Mouse (Mus musculus) mature B cell (primary cell): ENCODE results near the gene OR5BS1P.
"Not testable (repeated sequence)": the region's sequence is repeated elsewhere in the genome, so short reads cannot be mapped to it uniquely, and the experiment has no call there.

ENCODE experiments used
- in situ Hi-C: fragments of 300-500 bp; cut with MboI; formaldehyde crosslinking; loops from 2 replicates; pipeline ENCODE4 v1.14.3; 2019

The OR5BS1P gene

GRCm38 (mm10) chr15:98506253-98506957, 36.7 kb downstream of the OR5BS1P start:
- in situ Hi-C loops: loop anchor here (10.0 kb wide), 1 partner anchor 108 kb away; the partner anchor contains the start of gene Adcy6

GRCm38 (mm10) chr15:98507321-98507720, 37.6 kb downstream of the OR5BS1P start:
- in situ Hi-C loops: loop anchor here (10.0 kb wide), 1 partner anchor 107 kb away; the partner anchor contains the start of gene Adcy6

GRCm38 (mm10) chr15:98509387-98509786, 39.7 kb downstream of the OR5BS1P start:
- in situ Hi-C loops: loop anchor here (10.0 kb wide), 1 partner anchor 105 kb away; the partner anchor contains the start of gene Adcy6

GRCm38 (mm10) chr15:98510438-98511385, 41.0 kb downstream of the OR5BS1P start:
- in situ Hi-C loops: no loop called here

GRCm38 (mm10) chr15:98511386-98511928, 41.8 kb downstream of the OR5BS1P start:
- in situ Hi-C loops: no loop called here

- in situ Hi-C loops: no loop called here
Measured at GRCm38 (mm10) chr15:98512232-98512631, 42.5 kb downstream of the OR5BS1P start.

- in situ Hi-C loops: no loop called here
Measured at GRCm38 (mm10) chr15:98512799-98513321, 43.2 kb downstream of the OR5BS1P start.

- in situ Hi-C loops: not testable (repeated sequence)
Measured at GRCm38 (mm10) chr15:98513676-98514075, 44.0 kb downstream of the OR5BS1P start.

GRCm38 (mm10) chr15:98514146-98514545, 44.5 kb downstream of the OR5BS1P start:
- in situ Hi-C loops: no loop called here

GRCm38 (mm10) chr15:98514845-98515244, 45.1 kb downstream of the OR5BS1P start:
- in situ Hi-C loops: not testable (repeated sequence)

- in situ Hi-C loops: no loop called here
Measured at GRCm38 (mm10) chr15:98517380-98518355, 48.0 kb downstream of the OR5BS1P start.

- in situ Hi-C loops: no loop called here
Measured at GRCm38 (mm10) chr15:98521245-98521644, 51.5 kb downstream of the OR5BS1P start.

GRCm38 (mm10) chr15:98526057-98526456, 56.4 kb downstream of the OR5BS1P start:
- in situ Hi-C loops: no loop called here

GRCm38 (mm10) chr15:98527056-98527771, 57.5 kb downstream of the OR5BS1P start:
- in situ Hi-C loops: no loop called here

- in situ Hi-C loops: no loop called here
Measured at GRCm38 (mm10) chr15:98528066-98528563, 58.4 kb downstream of the OR5BS1P start.
